Mouse (Mus musculus) embryonic fibroblast, embryonic 13.5 days (primary cell): Measurements from ENCODE around the gene Palld.

Experiments used
- CTCF ChIP-seq: IDR thresholded peaks from 2 replicates; pipeline ENCODE4 v1.5.1; 2011; ENCODE audit warnings: mild to moderate bottlenecking, control low read depth, low read length, moderate library complexity, borderline replicate concordance; ENCODE audit not compliant: insufficient read depth
- POLR2A ChIP-seq: IDR thresholded peaks from 2 replicates; pipeline ENCODE4 v1.6.1; 2011; ENCODE audit warnings: low read depth, mild to moderate bottlenecking, control low read depth, low read length, moderate library complexity

GRCm38 (mm10) chr8:61797391-61797947, 105.0 kb downstream of the Palld start:
- no peak for TF ChIP-seq CTCF
- TF ChIP-seq POLR2A: no peak
